Mouse (Mus musculus) forebrain, embryonic 11.5 days (tissue): ENCODE data around the gene Polr2e. TPM values are rescaled to one million over a fixed set of nuclear protein-coding genes. Genes with fewer than 3 reads are reported as not detected.

ENCODE experiments used
- ATAC-seq: fragments of 200-750 bp; cut with Nextera tagmentation; replicated peaks from 2 replicates; pipeline ENCODE4 v1.8.0; 2017; ENCODE audit warnings: moderate TSS enrichment; ENCODE audit not compliant: low FRiP score
- DNase-seq: peaks from one replicate; pipeline ENCODE4 v3.0.0-alpha.2; 2017; ENCODE audit warnings: low spot score
- H3K27ac ChIP-seq: fragments of 300-500 bp; sonication (generic); 2 replicates; pipeline ENCODE4 v1.5.1; 2014; ENCODE audit warnings: low read depth, low read length
- H3K27me3 ChIP-seq: fragments of 300-500 bp; sonication (generic); 2 replicates; pipeline ENCODE4 v1.6.1; 2014; ENCODE audit warnings: mild to moderate bottlenecking, low read length, mixed read lengths; ENCODE audit not compliant: control insufficient read depth, insufficient read depth
- H3K36me3 ChIP-seq: fragments of 300-500 bp; sonication (generic); 2 replicates; pipeline ENCODE4 v1.6.1; 2014; ENCODE audit warnings: mild to moderate bottlenecking, low read length, moderate library complexity, mixed read lengths; ENCODE audit not compliant: control insufficient read depth, insufficient read depth
- H3K4me1 ChIP-seq: fragments of 300-500 bp; sonication (generic); replicated peaks from 2 replicates; pipeline ENCODE4 v1.6.1; 2014; ENCODE audit warnings: low read length, mixed read lengths; ENCODE audit not compliant: control insufficient read depth, insufficient read depth
- H3K4me2 ChIP-seq: fragments of 300-500 bp; sonication (generic); 2 replicates; pipeline ENCODE4 v1.6.1; 2014; ENCODE audit warnings: low read depth, mild to moderate bottlenecking, low read length, moderate library complexity, mixed read lengths; ENCODE audit not compliant: severe bottlenecking
- H3K4me3 ChIP-seq: fragments of 300-500 bp; sonication (generic); 2 replicates; pipeline ENCODE4 v1.5.1; 2014; ENCODE audit warnings: low read depth, low read length
- H3K9ac ChIP-seq: fragments of 300-500 bp; sonication (generic); 2 replicates; pipeline ENCODE4 v1.6.1; 2014; ENCODE audit warnings: low read length
- H3K9me3 ChIP-seq: fragments of 300-500 bp; sonication (generic); 2 replicates; pipeline ENCODE4 v1.6.1; 2016; ENCODE audit warnings: low read length, mixed read lengths; ENCODE audit not compliant: control insufficient read depth
- WGBS: fragments of 180-500 bp; shearing (Covaris S2); extraction: QIAGEN DNeasy Blood & Tissue Kit; methylation state at CpG from one replicate; pipeline ENCODE4 v1.1.7; 2014; 5-methylcytosine and 5-hydroxymethylcytosine counted together
- polyA plus RNA-seq: library from polyadenylated mRNA; unstranded; fragments of >200 nt; fragmentation: Nextera tagmentation; extraction: Ambion mirVana; gene quantifications from 2 replicates; pipeline ENCODE4 v1.2.1, GENCODE M21; 2014

Polr2e gene
- polyA plus RNA-seq, 1 experiment from 2014 or later, result 217 TPM

DNA sequence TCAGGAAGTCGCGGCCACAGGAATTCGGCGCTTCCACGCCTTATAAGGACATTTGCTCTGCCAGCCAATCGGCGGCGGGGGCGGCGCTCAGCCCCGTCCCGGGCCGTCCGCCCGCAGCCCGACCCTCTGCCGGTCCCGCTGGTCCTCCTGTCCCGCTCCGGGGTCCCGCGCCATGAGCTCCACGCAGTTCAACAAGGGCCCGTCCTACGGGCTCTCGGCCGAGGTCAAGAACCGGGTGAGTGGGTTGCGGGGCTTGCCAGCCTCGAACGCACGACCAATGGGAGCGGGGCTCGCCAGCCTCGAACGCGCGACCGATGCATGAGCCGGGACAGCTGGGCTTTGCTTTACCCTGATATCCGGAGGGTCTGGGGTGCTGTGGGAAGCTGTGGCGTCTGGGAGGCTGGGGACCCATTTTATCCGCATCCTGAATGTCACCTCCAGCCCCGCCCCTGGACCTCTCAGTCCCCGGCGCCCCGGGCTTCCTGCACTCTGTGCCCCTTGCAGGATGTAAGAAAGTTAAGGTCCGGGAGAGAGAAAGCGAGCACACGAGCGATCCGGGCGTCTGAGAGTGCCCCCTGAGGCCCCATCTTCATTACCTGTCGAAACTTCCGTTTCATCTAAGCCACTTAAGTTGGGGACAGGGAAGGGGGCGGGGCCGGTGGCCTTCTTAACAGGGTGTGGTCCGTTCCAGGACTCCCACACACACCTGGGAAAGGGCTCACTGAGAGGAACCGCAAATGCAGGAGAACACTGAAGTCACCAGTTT is 50.9 kb downstream of the Polr2e start, which contains the start of gene Cnn2:
Cnn2 (plus strand) TSS at position 79 of the 766 bp plus-strand sequence.
- WGBS, result 1% methylated on average over 59 of the region's 59 CpGs
- H3K4me2 ChIP-seq, result peak within 1 kb of the TSS; percentile 51
- H3K27ac ChIP-seq, result no peak within 1 kb of the TSS; the same call in 1 of the 2 replicates
- peak within 1 kb of the TSS; percentile 39 for H3K4me3 ChIP-seq
- ATAC-seq (no peak), DNase-seq (peak; percentile 74)
- H3K9ac ChIP-seq, result peak within 1 kb of the TSS; percentile 47
- H3K27me3 ChIP-seq, result peaks cover 30% of the 10 kb centered on the region
- no peaks in the 10 kb centered on the region for H3K36me3 ChIP-seq
- peaks cover 8% of the 10 kb centered on the region; the same call in 1 of the 2 replicates for H3K4me1 ChIP-seq
- peaks cover 4% of the 10 kb centered on the region; the same call in 1 of the 2 replicates for H3K9me3 ChIP-seq

GRCm38 (mm10) chr10:79987771-79988505 is 51.7 kb downstream of the Polr2e start:
- H3K4me3 ChIP-seq, result peak overlapping the region; percentile 39
- H3K9ac ChIP-seq, result peak overlapping the region; percentile 47
- H3K4me2 ChIP-seq, result peak overlapping the region; percentile 51
- DNase-seq, result no peak
- no peaks in the 10 kb centered on the region for H3K36me3 ChIP-seq
- no peak overlapping the region for H3K27ac ChIP-seq
- H3K27me3 ChIP-seq, result peaks cover 30% of the 10 kb centered on the region
- ATAC-seq, result no peak
- peaks cover 15% of the 10 kb centered on the region for H3K4me1 ChIP-seq
- 10% methylated on average over 27 of the region's 27 CpGs for WGBS
- peaks cover 4% of the 10 kb centered on the region; the same call in 1 of the 2 replicates for H3K9me3 ChIP-seq

- Histone ChIP-seq H3K27ac (no peak overlapping the region), H3K27me3 (peaks cover 30% of the 10 kb centered on the region), H3K9me3 (peaks cover 4% of the 10 kb centered on the region; the same call in 1 of the 2 replicates), H3K9ac (no peak overlapping the region; the same call in 1 of the 2 replicates), H3K36me3 (no peaks in the 10 kb centered on the region), H3K4me1 (peaks cover 21% of the 10 kb centered on the region), H3K4me3 (no peak overlapping the region), H3K4me2 (0 out of 2 replicates have a peak overlapping the region, but pooled peaks have one; percentile 12)
- WGBS, result 6% methylated on average over 11 of the region's 11 CpGs
- peak; percentile 93 for DNase-seq
- ATAC-seq, result no peak
Measured at GRCm38 (mm10) chr10:79986963-79987362, 52.6 kb downstream of the Polr2e start.

DNA sequence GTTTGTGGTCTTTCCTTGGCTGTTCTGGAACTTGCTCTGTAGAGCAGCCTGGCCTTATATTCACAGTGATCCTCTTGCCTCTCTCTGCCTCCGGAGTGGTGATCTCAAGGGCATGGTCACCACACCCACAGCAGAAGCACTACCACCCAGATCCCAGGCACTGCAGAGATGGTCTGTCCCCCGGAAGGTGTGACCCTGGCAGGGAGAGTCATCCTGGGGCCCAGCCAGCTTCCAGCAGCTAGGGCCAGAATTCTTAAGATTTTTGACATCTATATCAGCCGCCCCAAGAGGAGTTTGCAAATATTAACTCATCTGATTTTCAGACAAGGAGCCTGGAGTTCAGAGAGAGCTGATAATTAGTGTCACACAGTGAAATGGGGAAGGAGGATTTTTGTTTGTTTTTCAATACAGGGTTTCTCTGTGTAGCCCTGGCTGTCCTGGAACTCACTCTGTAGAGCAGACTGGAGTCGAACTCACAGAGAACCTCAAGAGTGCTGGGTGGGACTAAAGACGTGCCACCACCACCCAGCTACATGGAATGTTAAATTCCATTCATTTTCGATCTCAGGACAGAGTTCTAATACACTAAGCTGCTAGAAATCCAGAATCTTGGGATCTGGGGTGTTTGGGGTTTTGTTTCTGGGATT is 53.2 kb downstream of the Polr2e start:
- ATAC-seq (no peak), DNase-seq (no peak)
- H3K27ac ChIP-seq, result 0 out of 2 replicates have a peak overlapping the region, but pooled peaks have one; percentile 91
- H3K9me3 ChIP-seq, result peaks cover under 1% of the 10 kb centered on the region; the same call in 1 of the 2 replicates
- WGBS, result 50% methylated on average over 6 of the region's 6 CpGs
- no peaks in the 10 kb centered on the region for H3K36me3 ChIP-seq
- peaks cover 21% of the 10 kb centered on the region for H3K4me1 ChIP-seq
- peaks cover 30% of the 10 kb centered on the region for H3K27me3 ChIP-seq
- H3K4me3 ChIP-seq, result peak overlapping the region; percentile 91
- peak overlapping the region; percentile 57 for H3K9ac ChIP-seq
- H3K4me2 ChIP-seq, result peak overlapping the region; percentile 74; the same call in 1 of the 2 replicates

Other genes with a start within 250 kb of the Polr2e start
- not detected in 2 replicates for gene Prss57, start 248.8 kb downstream of the Polr2e start, polyA plus RNA-seq
- gene Palm, start 246.2 kb downstream of the Polr2e start, polyA plus RNA-seq, result 140 and 157 TPM in 2 replicates
- gene Misp, start 218.8 kb downstream of the Polr2e start, polyA plus RNA-seq, result 0.39 and 0.99 TPM in 2 replicates
- gene Ptbp1, start 185.4 kb downstream of the Polr2e start, polyA plus RNA-seq, result 261 and 295 TPM in 2 replicates
- 13.0 and 13.3 TPM in 2 replicates for gene Prtn3, start 165.3 kb downstream of the Polr2e start, polyA plus RNA-seq
- 131 and 146 TPM in 2 replicates for gene Plppr3, start 165.2 kb downstream of the Polr2e start, polyA plus RNA-seq
- gene Elane, start 153.5 kb downstream of the Polr2e start, polyA plus RNA-seq, result not detected in 2 replicates
- not detected in 2 replicates for gene Cfd, start 148.9 kb downstream of the Polr2e start, polyA plus RNA-seq
- 60.4 and 60.6 TPM in 2 replicates for gene Med16, start 130.9 kb downstream of the Polr2e start, polyA plus RNA-seq
- gene Gm26602, start 128.9 kb downstream of the Polr2e start, polyA plus RNA-seq, result 3.3 and 14.8 TPM in 2 replicates
- gene Kiss1r, start 122.8 kb downstream of the Polr2e start, polyA plus RNA-seq, result 0.55 and 1.0 TPM in 2 replicates
- gene R3hdm4, start 118.6 kb downstream of the Polr2e start, polyA plus RNA-seq, result 135 and 145 TPM in 2 replicates
- 5.4 and 6.6 TPM in 2 replicates for gene Arid3a, start 112.8 kb downstream of the Polr2e start, polyA plus RNA-seq
- 111 and 112 TPM in 2 replicates for gene Wdr18, start 79.6 kb downstream of the Polr2e start, polyA plus RNA-seq
- gene Grin3b, start 69.1 kb downstream of the Polr2e start, polyA plus RNA-seq, result 0.29 and 0.33 TPM in 2 replicates
- gene Tmem259, start 55.5 kb downstream of the Polr2e start, polyA plus RNA-seq, result 17.8 and 18.6 TPM in 2 replicates
- 160 and 182 TPM in 2 replicates for gene Cnn2, start 51.2 kb downstream of the Polr2e start, polyA plus RNA-seq
- gene Abca7, start 43.3 kb downstream of the Polr2e start, polyA plus RNA-seq, result 3.4 and 3.9 TPM in 2 replicates
- gene Arhgap45, start 23.1 kb downstream of the Polr2e start, polyA plus RNA-seq, result 4.6 and 4.9 TPM in 2 replicates
- 506 and 516 TPM in 2 replicates for gene Gpx4, start 7.4 kb upstream of the Polr2e start, polyA plus RNA-seq
- 12.5 and 13.6 TPM in 2 replicates for gene Sbno2, start 65.8 kb upstream of the Polr2e start, polyA plus RNA-seq
- gene Stk11, start 76.0 kb upstream of the Polr2e start, polyA plus RNA-seq, result 26.5 and 31.6 TPM in 2 replicates
- gene Atp5d, start 98.8 kb upstream of the Polr2e start, polyA plus RNA-seq, result 401 and 414 TPM in 2 replicates
- gene Cbarp, start 101.0 kb upstream of the Polr2e start, polyA plus RNA-seq, result 10.4 and 15.0 TPM in 2 replicates
- gene Midn, start 108.5 kb upstream of the Polr2e start, polyA plus RNA-seq, result 58.3 and 66.4 TPM in 2 replicates
- gene Cirbp, start 126.2 kb upstream of the Polr2e start, polyA plus RNA-seq, result 82.0 and 83.4 TPM in 2 replicates
- 6.4 and 8.3 TPM in 2 replicates for gene 1600002K03Rik, start 133.1 kb upstream of the Polr2e start, polyA plus RNA-seq
- 48.8 and 50.7 TPM in 2 replicates for gene Efna2, start 139.7 kb upstream of the Polr2e start, polyA plus RNA-seq
- 75.6 and 79.4 TPM in 2 replicates for gene Mum1, start 186.6 kb upstream of the Polr2e start, polyA plus RNA-seq
- 219 and 265 TPM in 2 replicates for gene Ndufs7, start 209.3 kb upstream of the Polr2e start, polyA plus RNA-seq
- 20.4 and 24.1 TPM in 2 replicates for gene Gamt, start 221.2 kb upstream of the Polr2e start, polyA plus RNA-seq
- gene Dazap1, start 221.7 kb upstream of the Polr2e start, polyA plus RNA-seq, result 53.2 and 55.4 TPM in 2 replicates